Mouse (Mus musculus) liver, embryonic 18 days (tissue): ENCODE results near the gene Dars. TPM values are rescaled to one million over a fixed set of nuclear protein-coding genes. Genes with fewer than 3 reads are reported as not detected.

Experiments
- polyA plus RNA-seq: library from polyadenylated mRNA; depleted of rRNA; stranded (reverse); fragments of >200 nt; gene quantifications from 2 replicates; pipeline ENCODE4 v1.2.3, GENCODE M21; 2012; rRNA removed

The Dars gene
- 48.0 and 50.4 TPM in 2 replicates for polyA plus RNA-seq

GRCm38 (mm10) chr1:128416584-128417532 is at the start of gene Dars:
TSS of gene Dars (minus strand) at chr1:128417368.

GRCm38 (mm10) chr1:128359554-128360376 is 57.4 kb downstream of the Dars start, which contains the start of gene Mcm6:
TSS of gene Mcm6 (minus strand) at chr1:128359664.

GRCm38 (mm10) chr1:128328218-128328617 is 89.0 kb downstream of the Dars start, which contains the start of gene Lct:
TSS of gene Lct (minus strand) at chr1:128328318.

Other genes with a start within 250 kb of the Dars start
- gene Ubxn4, start 173.4 kb downstream of the Dars start, polyA plus RNA-seq, result 16.4 and 17.9 TPM in 2 replicates
- 0.08 and 0.23 TPM in 2 replicates for gene Lct, start 89.0 kb downstream of the Dars start, polyA plus RNA-seq
- 62.5 and 64.0 TPM in 2 replicates for gene Mcm6, start 57.7 kb downstream of the Dars start, polyA plus RNA-seq
- 37.1 and 38.4 TPM in 2 replicates for gene Cxcr4, start 174.9 kb upstream of the Dars start, polyA plus RNA-seq